Mouse (Mus musculus) MEL (cell line): ENCODE results near the gene Meis3.

ENCODE experiments used
- CTCF ChIP-seq, 3 experiments: IDR thresholded peaks in 2 of 3; conservative IDR thresholded peaks in 1 of 3; 2 replicates each; pipeline ENCODE4 v1.5.1; 2011 to 2012; ENCODE audit warnings: low read length in 3 of 3, low read depth in 2 of 3, mild to moderate bottlenecking in 2 of 3, improper control_type of control experiment in 1 of 3, inconsistent platforms in 1 of 3, mixed read lengths in 1 of 3, moderate library complexity in 1 of 3; ENCODE audit not compliant: control insufficient read depth in 1 of 3, insufficient read depth in 1 of 3, poor library complexity in 1 of 3, severe bottlenecking in 1 of 3
- E2F4 ChIP-seq: IDR thresholded peaks from 2 replicates; pipeline ENCODE4 v1.6.1; 2011; ENCODE audit warnings: low read depth, low read length, improper control_type of control experiment, borderline replicate concordance
- EP300 ChIP-seq, 2 experiments: IDR thresholded peaks; 2 replicates each; pipeline ENCODE4 v1.6.1; 2011; ENCODE audit warnings: improper control_type of control experiment in 2 of 2, low read length in 2 of 2, low read depth in 1 of 2, mild to moderate bottlenecking in 1 of 2
- ETS1 ChIP-seq: IDR thresholded peaks from 2 replicates; pipeline ENCODE4 v1.6.1; 2012; ENCODE audit warnings: low read depth, mild to moderate bottlenecking, inconsistent platforms, low read length, improper control_type of control experiment, moderate library complexity
- GATA1 ChIP-seq: IDR thresholded peaks from 2 replicates; pipeline ENCODE4 v1.6.1; 2011; ENCODE audit warnings: low read depth, low read length, improper control_type of control experiment
- MAX ChIP-seq: IDR thresholded peaks from 2 replicates; pipeline ENCODE4 v1.6.1; 2011; ENCODE audit warnings: low read length, improper control_type of control experiment
- MAZ ChIP-seq: IDR thresholded peaks from 2 replicates; pipeline ENCODE4 v1.6.1; 2012; ENCODE audit warnings: low read depth, mild to moderate bottlenecking, inconsistent platforms, low read length, improper control_type of control experiment
- POLR2A ChIP-seq, 2 experiments: IDR thresholded peaks; 2 replicates each; pipeline ENCODE4 v1.6.1; 2011 to 2012; ENCODE audit warnings: low read length in 2 of 2, mild to moderate bottlenecking in 2 of 2, control low read depth in 1 of 2, improper control_type of control experiment in 1 of 2, low read depth in 1 of 2, moderate library complexity in 1 of 2; ENCODE audit not compliant: control insufficient read depth in 1 of 2, insufficient read depth in 1 of 2, poor library complexity in 1 of 2
- POLR2AphosphoS2 ChIP-seq: IDR thresholded peaks from 2 replicates; pipeline ENCODE4 v1.6.1; 2011; ENCODE audit warnings: low read length, improper control_type of control experiment
- SIN3A ChIP-seq: IDR thresholded peaks from 2 replicates; pipeline ENCODE4 v1.6.1; 2012; ENCODE audit warnings: low read length, improper control_type of control experiment, inconsistent platforms
- SMC3 ChIP-seq: IDR thresholded peaks from 2 replicates; pipeline ENCODE4 v1.6.1; 2011; ENCODE audit warnings: low read depth, low read length, improper control_type of control experiment
- TBP ChIP-seq: IDR thresholded peaks from 2 replicates; pipeline ENCODE4 v1.8.0; 2011; ENCODE audit warnings: low read depth, low read length, improper control_type of control experiment
- ZMIZ1 ChIP-seq: IDR thresholded peaks from 2 replicates; pipeline ENCODE4 v1.6.1; 2012; ENCODE audit warnings: low read depth, mild to moderate bottlenecking, inconsistent platforms, low read length, improper control_type of control experiment, moderate library complexity

GRCm38 (mm10) chr7:16210862-16211365 lies 36.0 kb downstream of the Meis3 start:
- no peak for TF ChIP-seq POLR2A (IDR thresholded peaks at IDR 0.05; ENCODE audit: control insufficient read depth in 1 of 2, insufficient read depth in 1 of 2, low read depth in 1 of 2, low read length in 2 of 2, poor library complexity in 1 of 2)
- TF ChIP-seq CTCF (IDR thresholded peaks at IDR 0.05 in 2 of 3, conservative IDR thresholded peaks at IDR 0.05 in 1 of 3; ENCODE audit: control insufficient read depth in 1 of 3, insufficient read depth in 1 of 3, low read depth in 2 of 3, low read length in 3 of 3, poor library complexity in 1 of 3, severe bottlenecking in 1 of 3), result peak; percentile 7 to 14 (median 13); a peak in 2 of 6 replicates
- TF ChIP-seq TBP, result no peak
- no peak for TF ChIP-seq ZMIZ1
- no peak for TF ChIP-seq MAX
- TF ChIP-seq E2F4, result no peak
- TF ChIP-seq SMC3, result peak; percentile 9; the same call in 1 of the 2 replicates
- no peak for TF ChIP-seq EP300 (IDR thresholded peaks at IDR 0.05; ENCODE audit: low read depth in 1 of 2, low read length in 2 of 2)
- no peak for TF ChIP-seq POLR2AphosphoS2
- TF ChIP-seq ETS1, result no peak
- no peak for TF ChIP-seq GATA1
- TF ChIP-seq SIN3A, result no peak
- TF ChIP-seq MAZ, result no peak
